Mouse (Mus musculus) spleen, adult 2 months (tissue): ENCODE measurements around the gene Capg. TPM values are rescaled to one million over a fixed set of nuclear protein-coding genes. Genes with fewer than 3 reads are reported as not detected.
A peak's percentile ranks its signal among the peaks of the same experiment; 100 is the strongest.

Experiments used
- DNase-seq, 2 experiments: peaks; one replicate each; pipeline versions ENCODE4 v3.0.0 to v3.0.0-alpha.2; 2012 to 2021; ENCODE audit warnings: low spot score in 2 of 2, low read depth in 1 of 2
- H3K27ac ChIP-seq: fragments of 200-500 bp; 2 replicates; pipeline ENCODE4 v1.5.1; 2012; ENCODE audit warnings: low read length, inconsistent platforms; ENCODE audit not compliant: insufficient read depth
- H3K27me3 ChIP-seq: fragments of 200-500 bp; 2 replicates; pipeline ENCODE4 v1.6.1; 2012; ENCODE audit warnings: mild to moderate bottlenecking, moderate library complexity, low read length, inconsistent platforms; ENCODE audit not compliant: control insufficient read depth, insufficient read depth
- H3K36me3 ChIP-seq: fragments of 200-500 bp; 2 replicates; pipeline ENCODE4 v1.6.1; 2012; ENCODE audit warnings: mild to moderate bottlenecking, low read length, inconsistent platforms; ENCODE audit not compliant: control insufficient read depth, insufficient read depth
- H3K4me1 ChIP-seq: fragments of 200-500 bp; 2 replicates; pipeline ENCODE4 v1.6.1; 2011; ENCODE audit warnings: inconsistent platforms; ENCODE audit not compliant: control insufficient read depth, insufficient read depth, insufficient read length
- H3K4me3 ChIP-seq: fragments of 200-500 bp; 2 replicates; pipeline ENCODE4 v1.5.1; 2011; ENCODE audit warnings: mild to moderate bottlenecking, inconsistent platforms; ENCODE audit not compliant: insufficient read depth, insufficient read length; ENCODE audit errors: extremely low read depth
- CTCF ChIP-seq: fragments of 200-500 bp; IDR thresholded peaks from 2 replicates; pipeline ENCODE4 v1.5.1; 2011; ENCODE audit warnings: mild to moderate bottlenecking, inconsistent platforms; ENCODE audit not compliant: insufficient read depth, insufficient read length, insufficient replicate concordance; ENCODE audit errors: extremely low read depth
- POLR2A ChIP-seq: fragments of 200-500 bp; IDR thresholded peaks from 2 replicates; pipeline ENCODE4 v1.6.1; 2011; ENCODE audit warnings: low read depth, low read length, inconsistent platforms
- WGBS: fragments of 180-500 bp; shearing (Covaris S2); methylation state at CpG from one replicate; pipeline ENCODE4 v1.1.7; 2018; 5-methylcytosine and 5-hydroxymethylcytosine counted together
- polyA plus RNA-seq: library from polyadenylated mRNA; depleted of rRNA; stranded (reverse); fragments of >200 nt; gene quantifications from 2 replicates; pipeline ENCODE4 v1.2.3, GENCODE M21; 2012; rRNA removed

Gene Capg
- polyA plus RNA-seq: 130 and 135 TPM in 2 replicates

GRCm38 (mm10) chr6:72544283-72544987 is at the start of gene Capg:
Capg (plus strand) TSS chr6:72544391.
- peak within 1 kb of the TSS; percentile 65 for H3K4me3 ChIP-seq
- 2% methylated on average over 23 of the region's 23 CpGs for WGBS
- H3K27me3 ChIP-seq: no peaks in the 10 kb centered on the region
- H3K36me3 ChIP-seq: no peaks in the 10 kb centered on the region
- peaks cover 19% of the 10 kb centered on the region; the same call in 1 of the 2 replicates for H3K4me1 ChIP-seq
- TF ChIP-seq POLR2A: no peak
- no peak for TF ChIP-seq CTCF
- H3K27ac ChIP-seq: peak within 1 kb of the TSS; percentile 98
- peak; percentile 71 to 75 for DNase-seq

DNA sequence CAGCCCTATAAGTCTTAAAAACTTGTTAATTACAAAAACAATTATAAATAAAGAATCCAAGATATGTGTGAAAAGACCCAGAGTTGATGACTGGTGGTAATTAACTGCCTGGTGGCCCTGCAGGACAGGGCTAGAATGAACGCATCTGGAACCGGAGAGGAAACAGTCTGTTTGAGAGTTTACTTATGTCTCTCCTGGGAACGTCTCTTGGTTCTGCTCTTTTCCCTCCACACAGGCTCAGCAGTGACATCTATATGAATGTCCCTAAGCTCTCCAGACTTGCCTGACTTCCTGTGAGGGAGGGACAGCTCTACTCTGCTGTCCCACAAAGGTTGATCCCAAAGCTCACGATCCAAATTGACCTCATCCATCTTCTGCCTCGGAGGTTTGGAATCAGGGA is 45.2 kb upstream of the Capg start:
- Histone ChIP-seq H3K27ac (no peak overlapping the region), H3K36me3 (no peaks in the 10 kb centered on the region), H3K27me3 (no peaks in the 10 kb centered on the region), H3K4me3 (no peak overlapping the region), H3K4me1 (no peaks in the 10 kb centered on the region)
- WGBS: 80% methylated on average over 5 of the region's 5 CpGs
- no peak for DNase-seq
- TF ChIP-seq CTCF: no peak
- TF ChIP-seq POLR2A: no peak

GRCm38 (mm10) chr6:72503309-72503708 is 40.9 kb upstream of the Capg start:
- DNase-seq: no peak
- H3K4me1 ChIP-seq: no peaks in the 10 kb centered on the region
- no peaks in the 10 kb centered on the region for H3K27me3 ChIP-seq
- TF ChIP-seq CTCF (no peak), POLR2A (no peak)
- no peaks in the 10 kb centered on the region for H3K36me3 ChIP-seq
- no peak overlapping the region for H3K27ac ChIP-seq
- no peak overlapping the region for H3K4me3 ChIP-seq

GRCm38 (mm10) chr6:72503939-72504338 is 40.3 kb upstream of the Capg start:
- DNase-seq: no peak

DNA sequence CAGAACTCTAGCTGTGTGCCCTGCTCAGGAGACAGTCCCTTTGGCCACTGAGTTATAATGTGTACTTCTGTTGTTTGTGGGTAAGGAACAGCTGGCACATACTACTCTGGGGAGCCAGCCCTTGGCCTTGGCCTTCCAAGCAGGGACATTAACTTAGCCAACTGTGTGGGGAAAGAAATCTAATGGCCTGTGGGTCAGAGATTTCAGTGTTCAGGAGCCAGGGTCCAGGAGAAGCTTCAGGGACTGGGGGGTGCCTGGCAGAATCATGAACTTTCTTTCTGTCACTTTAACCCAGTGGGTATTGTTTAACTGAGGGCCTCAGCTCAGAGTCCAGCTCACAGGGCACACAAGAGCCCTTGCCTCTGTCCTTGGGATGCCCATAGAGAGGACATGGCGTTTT is 38.1 kb upstream of the Capg start:
- Histone ChIP-seq H3K27ac (no peak overlapping the region), H3K4me1 (no peaks in the 10 kb centered on the region), H3K4me3 (no peak overlapping the region), H3K36me3 (no peaks in the 10 kb centered on the region), H3K27me3 (no peaks in the 10 kb centered on the region)
- DNase-seq: no peak
- 86% methylated on average over 1 of the region's 1 CpGs for WGBS
- TF ChIP-seq POLR2A (no peak), CTCF (no peak)

More at GRCm38 (mm10) chr6:72503939-72504338, 40.3 kb upstream of the Capg start:
- TF ChIP-seq POLR2A: no peak
- TF ChIP-seq CTCF: no peak
- H3K4me3 ChIP-seq: no peak overlapping the region
- no peak overlapping the region for H3K27ac ChIP-seq
- WGBS: 80% methylated on average over 2 of the region's 2 CpGs
- no peaks in the 10 kb centered on the region for H3K36me3 ChIP-seq
- H3K4me1 ChIP-seq: no peaks in the 10 kb centered on the region
- H3K27me3 ChIP-seq: no peaks in the 10 kb centered on the region

GRCm38 (mm10) chr6:72508596-72508995 is 35.6 kb upstream of the Capg start:
- WGBS: 89% methylated on average over 4 of the region's 4 CpGs
- Histone ChIP-seq H3K4me3 (no peak overlapping the region), H3K27ac (no peak overlapping the region), H3K36me3 (no peaks in the 10 kb centered on the region), H3K27me3 (no peaks in the 10 kb centered on the region), H3K4me1 (peaks cover 5% of the 10 kb centered on the region; the same call in 1 of the 2 replicates)
- DNase-seq: no peak
- no peak for TF ChIP-seq CTCF

- WGBS: 79% methylated on average over 2 of the region's 2 CpGs
- TF ChIP-seq POLR2A (no peak), CTCF (no peak)
- Histone ChIP-seq H3K4me1 (peaks cover 5% of the 10 kb centered on the region; the same call in 1 of the 2 replicates), H3K27ac (peak overlapping the region; percentile 7; the same call in 1 of the 2 replicates), H3K36me3 (no peaks in the 10 kb centered on the region), H3K27me3 (no peaks in the 10 kb centered on the region), H3K4me3 (no peak overlapping the region)
- DNase-seq: no peak
Measured at GRCm38 (mm10) chr6:72509872-72510435, 34.2 kb upstream of the Capg start.
